Mouse (Mus musculus) testis, adult 2 months (tissue): ENCODE data around the gene Ubb.

Source experiments
- CTCF ChIP-seq: fragments of 200-500 bp; IDR thresholded peaks from 2 replicates; pipeline ENCODE4 v1.5.1; 2012; ENCODE audit warnings: low read depth, mild to moderate bottlenecking, inconsistent platforms, low read length, moderate library complexity; ENCODE audit not compliant: control insufficient read depth, insufficient read depth, insufficient replicate concordance
- POLR2A ChIP-seq: fragments of 200-500 bp; IDR thresholded peaks from 2 replicates; pipeline ENCODE4 v1.6.1; 2012; ENCODE audit warnings: low read depth, mild to moderate bottlenecking, inconsistent platforms, low read length, moderate library complexity; ENCODE audit not compliant: control insufficient read depth

DNA sequence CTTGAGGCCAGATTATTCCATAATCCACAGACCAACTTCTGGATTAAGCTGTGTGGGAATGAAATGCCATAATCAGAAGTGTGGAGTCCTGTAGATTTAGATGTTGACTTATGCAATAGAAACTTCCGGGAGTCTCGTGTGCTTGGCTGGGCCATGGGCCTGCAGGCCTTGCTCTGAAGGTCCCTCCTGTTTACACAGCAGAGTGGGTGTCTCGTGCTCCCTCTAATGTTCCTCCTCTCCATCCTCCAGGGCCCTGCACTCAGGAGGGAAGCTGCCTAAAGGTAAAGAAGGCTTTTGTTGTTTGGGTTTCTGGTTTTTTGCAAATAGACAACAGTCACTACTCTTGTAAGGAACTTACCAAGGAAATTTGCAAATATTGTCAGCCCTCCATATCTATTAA lies 41.4 kb upstream of the Ubb start:
- no peak for TF ChIP-seq CTCF
- TF ChIP-seq POLR2A, result no peak
